Mouse (Mus musculus): ENCODE results near the gene Rrbp1. TPM values are rescaled to one million over a fixed set of nuclear protein-coding genes. Genes with fewer than 3 reads are reported as not detected.

Gene Rrbp1
- total RNA-seq (2017) = 173 and 184 TPM in 2 replicates

DNA sequence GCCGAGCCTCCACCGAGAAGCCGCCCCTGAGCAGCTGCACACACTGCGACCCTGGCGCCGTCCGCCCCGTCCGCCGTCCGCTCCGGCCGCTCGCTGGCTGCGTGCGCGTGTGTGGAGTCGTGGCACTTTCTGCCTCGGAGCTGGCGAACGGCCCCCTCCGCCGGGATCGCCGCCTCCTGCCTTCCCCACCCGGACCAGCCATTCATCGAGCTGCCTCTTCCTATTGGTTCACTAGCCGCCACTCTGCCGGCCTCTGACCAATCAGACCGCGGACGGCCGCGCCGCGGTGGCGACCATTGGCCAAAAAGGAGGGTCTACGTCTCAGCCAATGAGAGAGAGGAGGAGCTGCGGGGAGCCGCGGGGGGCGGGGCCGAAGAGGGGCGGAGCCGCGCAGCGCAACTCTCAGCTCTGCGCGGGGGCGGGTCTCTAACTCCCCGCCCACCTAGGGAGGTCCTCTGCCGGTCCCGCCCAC lies at the start of gene Rrbp1:
Rrbp1 (minus strand) TSS at position 184 of the 472 bp plus-strand sequence.
- peak; percentile 88 for ATAC-seq (replicated peaks; ENCODE audit: low read depth, poor library complexity, severe bottlenecking)

DNA sequence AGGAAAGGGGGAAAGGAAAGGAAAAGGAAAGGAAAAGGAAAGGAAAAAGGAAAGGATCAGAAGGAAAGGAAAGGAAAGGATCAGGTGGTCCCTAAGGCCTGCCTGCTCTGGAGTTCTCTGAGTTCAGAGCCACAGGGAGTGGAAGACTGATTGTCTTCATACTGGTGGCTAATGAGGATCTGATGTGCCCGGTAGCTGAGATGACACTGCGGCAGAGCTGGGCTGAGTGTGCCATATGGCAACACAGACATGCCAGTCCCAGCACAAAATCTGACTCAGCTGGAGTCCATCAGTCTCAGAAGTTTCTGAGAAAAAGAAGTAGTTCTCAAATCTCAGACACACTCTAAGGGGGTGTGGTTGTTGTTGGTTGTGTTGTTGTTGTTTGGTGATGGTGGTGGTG lies 46.7 kb upstream of the Rrbp1 start:
- no peak for ATAC-seq (replicated peaks; ENCODE audit: low read depth, poor library complexity, severe bottlenecking)

DNA sequence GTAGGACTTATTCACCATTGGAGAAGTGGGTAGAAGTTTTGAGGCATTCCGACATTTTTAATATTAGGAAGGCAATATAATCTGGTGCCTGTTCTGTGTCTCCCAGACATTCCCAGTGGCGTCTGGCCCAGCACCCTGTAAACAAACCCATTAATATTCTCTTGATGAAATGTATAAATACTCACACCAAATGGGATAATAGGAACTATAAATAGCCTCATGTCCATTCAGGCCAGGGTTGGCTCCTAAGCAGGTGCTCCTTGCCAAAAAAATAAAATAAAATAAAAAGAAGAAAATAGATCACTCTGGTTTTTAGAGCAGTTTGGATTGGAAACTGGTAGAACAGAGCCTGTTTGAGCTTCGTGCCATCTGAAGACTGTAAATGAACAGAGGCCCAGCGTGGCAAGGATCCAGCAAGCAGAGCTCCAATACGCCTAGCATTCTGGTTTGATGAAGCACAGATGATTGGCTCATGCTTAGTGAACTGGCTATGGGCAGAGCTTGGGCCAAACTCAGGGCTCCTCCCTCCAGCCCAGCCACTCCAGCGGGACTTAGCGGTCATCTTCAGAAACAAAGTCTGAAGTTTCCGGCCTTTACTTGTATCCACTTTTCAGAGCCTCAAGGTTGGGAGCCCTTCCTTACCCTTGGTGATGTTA lies 41.5 kb upstream of the Rrbp1 start:
- no peak for ATAC-seq (replicated peaks; ENCODE audit: low read depth, poor library complexity, severe bottlenecking)

GRCm38 (mm10) chr2:144050861-144051260 lies 39.8 kb upstream of the Rrbp1 start:
- no peak for ATAC-seq (replicated peaks; ENCODE audit: low read depth, poor library complexity, severe bottlenecking)

DNA sequence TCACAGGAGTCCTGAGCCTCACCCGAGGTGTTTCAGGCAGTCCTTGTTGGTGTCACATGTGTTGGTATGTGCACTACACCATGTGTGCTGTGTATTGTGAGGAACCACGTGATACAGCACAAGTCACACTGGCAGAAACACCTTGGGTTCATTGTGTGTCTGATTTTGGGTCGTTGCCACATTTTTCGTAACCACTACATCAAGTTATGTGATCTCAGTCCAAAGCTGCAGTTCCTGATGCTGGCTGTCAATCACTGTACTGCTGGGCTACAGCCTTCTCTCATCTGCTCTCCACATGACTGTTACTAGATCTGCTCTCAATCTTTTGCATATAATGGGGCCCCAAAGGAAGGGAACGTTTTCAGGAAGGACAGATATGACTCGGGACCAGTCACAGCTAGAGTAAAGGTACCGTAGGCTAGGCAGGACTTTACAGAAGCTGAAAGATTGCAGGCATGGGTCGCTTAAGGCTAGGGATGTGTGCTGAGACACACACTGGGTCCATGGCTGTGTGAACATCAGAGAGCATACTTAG lies 39.1 kb upstream of the Rrbp1 start:
- ATAC-seq (replicated peaks; ENCODE audit: low read depth, poor library complexity, severe bottlenecking) = no peak

- peak; percentile 89 for ATAC-seq (replicated peaks; ENCODE audit: low read depth, poor library complexity, severe bottlenecking)
These were observed 35.9 kb upstream of the Rrbp1 start for GRCm38 (mm10) chr2:144046916-144047315.

DNA sequence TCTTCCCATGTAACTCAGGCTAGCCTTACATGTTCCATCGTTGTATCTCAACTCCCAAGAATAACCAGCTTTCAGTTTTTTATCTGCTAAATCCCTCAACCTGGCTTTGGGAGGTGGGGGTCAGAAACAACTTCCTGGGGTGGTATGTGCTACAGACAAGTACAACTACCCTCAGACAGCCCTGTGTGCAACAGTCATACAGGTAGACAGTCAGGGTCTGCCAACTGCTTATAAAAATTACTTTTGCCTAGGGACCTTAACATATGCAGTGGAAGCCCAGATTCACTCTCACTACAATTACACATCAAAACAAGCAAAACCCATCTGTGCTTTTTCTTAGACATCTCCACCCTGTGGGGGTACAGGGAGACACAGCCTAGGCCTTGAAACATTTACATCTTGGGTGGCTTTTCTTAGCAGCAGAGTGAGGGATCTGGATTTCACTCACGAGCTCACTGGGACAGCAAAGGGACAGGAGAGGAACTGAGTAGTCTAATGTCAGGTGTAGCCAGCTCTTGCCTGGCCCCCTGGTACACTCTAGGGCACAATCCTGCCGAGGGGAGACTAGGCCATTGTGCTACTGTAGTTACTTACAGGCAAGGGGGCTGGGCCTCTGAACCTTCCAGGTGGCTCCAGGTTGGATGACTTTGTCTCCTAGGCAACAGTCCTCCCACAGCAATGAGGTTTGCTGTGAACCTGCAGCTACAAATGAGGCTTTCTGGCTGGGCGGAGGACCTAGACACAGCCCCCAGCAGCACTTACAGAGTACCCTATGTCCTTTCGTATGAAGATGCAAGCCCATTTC lies 34.9 kb upstream of the Rrbp1 start:
- no peak for ATAC-seq (replicated peaks; ENCODE audit: low read depth, poor library complexity, severe bottlenecking)

DNA sequence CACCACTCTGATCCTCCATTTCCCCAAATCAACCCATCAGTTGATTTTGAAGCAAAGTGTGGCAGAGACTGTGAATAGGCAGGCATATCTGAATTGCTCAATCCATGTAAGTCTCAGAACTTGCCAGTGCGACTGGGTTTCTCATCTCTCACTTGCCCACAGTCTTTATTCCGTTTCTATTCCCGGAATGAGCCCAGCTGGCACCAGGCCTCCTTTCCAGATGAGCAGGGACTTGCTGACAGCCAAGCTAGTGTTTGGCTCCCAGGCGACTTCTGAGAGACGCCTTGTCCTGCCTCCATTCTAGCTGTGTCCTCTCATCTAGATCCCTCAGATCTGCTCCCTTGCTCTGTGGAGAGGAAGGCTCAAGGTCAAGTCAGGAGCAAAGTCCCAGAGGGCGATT lies 33.7 kb upstream of the Rrbp1 start:
- no peak for ATAC-seq (replicated peaks; ENCODE audit: low read depth, poor library complexity, severe bottlenecking)

GRCm38 (mm10) chr2:144032664-144033063 lies 21.6 kb upstream of the Rrbp1 start, which contains the start of gene Banf2:
Gene Banf2, plus strand, starts transcription at chr2:144033059.
- no peak for ATAC-seq (replicated peaks; ENCODE audit: low read depth, poor library complexity, severe bottlenecking)

DNA sequence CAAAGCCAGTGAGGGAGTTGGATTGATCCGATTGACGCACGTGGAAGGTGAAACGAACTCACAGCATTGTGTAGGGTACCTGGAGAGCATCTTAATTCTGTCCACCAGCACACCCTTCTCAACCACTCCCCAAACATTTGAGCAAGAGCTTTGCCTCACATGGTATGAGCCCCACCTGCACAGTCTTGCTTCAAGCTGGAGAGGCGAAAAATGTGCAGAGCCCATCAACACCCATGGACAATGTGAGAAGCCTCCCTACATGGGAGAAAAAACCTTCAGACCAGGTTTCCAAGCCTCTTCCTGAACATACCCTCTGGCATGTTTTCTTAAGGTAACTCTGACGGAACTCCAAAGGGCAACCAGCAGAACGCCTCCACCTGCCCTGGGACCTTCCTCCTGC lies 19.7 kb upstream of the Rrbp1 start:
- ATAC-seq (replicated peaks; ENCODE audit: low read depth, poor library complexity, severe bottlenecking) = no peak

DNA sequence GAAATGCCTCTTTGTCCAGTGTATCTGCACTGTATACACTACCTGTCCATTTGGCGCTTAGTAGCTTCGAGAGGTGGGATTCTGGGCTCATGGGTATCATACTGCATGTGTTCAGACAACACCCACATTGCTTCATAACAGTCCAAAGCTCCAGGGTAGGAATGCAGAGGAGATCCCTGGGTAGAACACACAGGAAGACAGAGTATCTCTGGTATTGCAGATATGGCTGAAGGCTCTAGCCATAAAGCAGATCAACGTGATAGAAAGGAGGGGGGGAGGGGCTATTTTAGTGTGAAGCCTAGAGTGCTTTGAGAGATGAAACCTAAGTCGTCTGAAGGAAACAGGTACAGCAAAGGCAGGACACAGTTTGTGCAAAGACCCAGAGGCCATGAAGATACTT lies 15.4 kb upstream of the Rrbp1 start:
- 0 out of 2 replicates have a peak, but pooled peaks have one; percentile 10 for ATAC-seq (replicated peaks; ENCODE audit: low read depth, poor library complexity, severe bottlenecking)

GRCm38 (mm10) chr2:144025361-144025760 lies 14.3 kb upstream of the Rrbp1 start:
- ATAC-seq (replicated peaks; ENCODE audit: low read depth, poor library complexity, severe bottlenecking) = no peak; the same call in 1 of the 2 replicates

- ATAC-seq (replicated peaks; ENCODE audit: low read depth, poor library complexity, severe bottlenecking) = no peak
These were observed 11.4 kb upstream of the Rrbp1 start for GRCm38 (mm10) chr2:144022441-144022840.

- ATAC-seq (replicated peaks; ENCODE audit: low read depth, poor library complexity, severe bottlenecking) = no peak
These were observed 8.9 kb upstream of the Rrbp1 start for GRCm38 (mm10) chr2:144019971-144020370.

GRCm38 (mm10) chr2:144015861-144016260 lies 4.8 kb upstream of the Rrbp1 start:
- no peak for ATAC-seq (replicated peaks; ENCODE audit: low read depth, poor library complexity, severe bottlenecking)

DNA sequence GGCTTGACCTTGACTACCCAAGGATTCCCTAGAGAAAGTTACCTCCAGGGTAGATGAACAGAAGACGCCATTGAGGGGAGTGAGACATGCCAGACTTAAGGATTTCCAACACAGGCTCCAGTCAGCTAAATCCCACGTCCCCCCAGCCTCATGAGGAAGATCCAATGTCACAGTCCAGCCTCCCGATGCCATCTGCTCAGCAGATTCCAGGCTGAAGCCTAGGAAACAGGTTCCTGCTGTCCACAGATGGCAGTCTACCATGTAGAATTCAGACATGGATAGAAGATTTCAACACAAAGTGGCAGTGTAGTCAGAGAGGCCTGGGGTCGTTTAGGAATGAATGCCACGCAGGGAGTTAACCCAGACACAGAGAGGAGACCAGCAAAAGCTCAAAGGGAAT lies 3.4 kb upstream of the Rrbp1 start:
- no peak for ATAC-seq (replicated peaks; ENCODE audit: low read depth, poor library complexity, severe bottlenecking)

- no peak for ATAC-seq (replicated peaks; ENCODE audit: low read depth, poor library complexity, severe bottlenecking)
These were observed 3.0 kb upstream of the Rrbp1 start for GRCm38 (mm10) chr2:144014051-144014450.

GRCm38 (mm10) chr2:144010282-144011044 lies 600 bp downstream of the Rrbp1 start:
- peak; percentile 29 for ATAC-seq (replicated peaks; ENCODE audit: low read depth, poor library complexity, severe bottlenecking)

GRCm38 (mm10) chr2:144009551-144010281 lies 1.3 kb downstream of the Rrbp1 start:
- peak; percentile 29 for ATAC-seq (replicated peaks; ENCODE audit: low read depth, poor library complexity, severe bottlenecking)

- ATAC-seq (replicated peaks; ENCODE audit: low read depth, poor library complexity, severe bottlenecking) = peak; percentile 10; the same call in 1 of the 2 replicates
These were observed 2.0 kb downstream of the Rrbp1 start for GRCm38 (mm10) chr2:144009081-144009480.

Data from common myeloid progenitor, adult 5-6 weeks (primary cell).